Mouse (Mus musculus) activated CD4-positive, CD25-positive, alpha-beta regulatory T cell, adult 9 weeks (primary cell): ENCODE results near the gene Pmepa1. TPM values are rescaled to one million over a fixed set of nuclear protein-coding genes. Genes with fewer than 3 reads are reported as not detected.

ENCODE experiments used
- polyA plus RNA-seq: library from polyadenylated mRNA; unstranded; fragments of 100-300 nt; shearing (Covaris generic); gene quantifications from one replicate; pipeline ENCODE4 v1.2.1, GENCODE M21; 2017

Gene Pmepa1
- 3.4 TPM for polyA plus RNA-seq

DNA sequence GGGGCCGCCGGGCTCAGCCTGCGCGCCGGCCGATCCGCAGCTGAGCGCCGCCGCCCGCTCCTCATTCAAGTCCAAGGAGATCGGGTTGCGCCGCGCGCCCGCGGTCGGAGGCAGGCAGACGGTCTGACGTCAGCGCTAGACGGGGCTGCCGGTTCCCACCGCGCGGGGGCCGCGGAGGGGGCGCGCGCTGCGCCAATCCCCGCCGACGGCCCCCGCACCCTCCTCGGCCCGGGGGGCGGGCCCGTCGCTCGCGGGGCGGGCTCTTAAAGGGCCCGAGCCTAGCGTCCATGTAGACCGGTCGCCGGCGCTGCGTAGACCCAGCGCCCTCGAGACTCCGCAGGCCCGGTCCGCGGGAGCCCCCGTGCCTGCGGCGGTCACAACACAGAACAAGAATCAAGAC is at the start of gene Pmepa1:
TSS of gene Pmepa1 (minus strand) at position 125 of the 400 bp plus-strand sequence.

DNA sequence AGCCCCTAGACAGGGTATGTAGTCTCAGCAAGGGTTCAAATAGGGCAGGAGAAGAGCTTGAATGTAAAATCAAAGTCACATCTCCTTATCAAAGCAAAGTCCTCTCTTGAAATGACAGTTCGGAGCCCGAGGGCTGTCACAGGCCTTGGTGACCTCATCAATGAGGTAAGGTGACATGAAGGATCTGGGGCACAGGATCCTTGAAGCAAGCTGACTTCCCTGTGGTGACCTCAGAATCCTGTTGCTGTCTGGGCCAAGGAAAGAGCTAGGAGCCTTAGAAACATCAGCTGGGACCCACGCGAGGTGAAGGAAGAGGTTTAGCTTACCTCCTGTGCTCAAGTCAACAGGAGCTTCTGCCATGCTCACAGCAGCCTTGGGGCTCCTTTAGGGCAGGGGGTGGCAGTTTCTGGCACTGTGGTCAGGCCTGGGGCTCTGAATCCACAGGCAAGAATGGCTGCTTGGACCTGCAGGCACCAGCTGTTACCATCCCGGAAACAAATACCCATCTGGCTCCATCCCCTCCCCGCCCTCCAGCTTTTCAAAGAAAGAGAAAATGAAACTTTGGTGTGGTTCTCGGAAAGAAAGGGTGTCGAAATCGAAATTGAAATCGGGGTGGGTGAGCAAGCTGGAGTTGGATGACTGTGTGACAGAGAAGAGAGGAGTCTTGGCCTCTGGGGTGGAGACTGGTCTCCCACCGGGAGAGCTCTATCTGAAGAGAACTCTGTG is 57.8 kb downstream of the Pmepa1 start, which contains the start of gene Zbp1:
TSS of gene Zbp1 (minus strand) at position 508 of the 726 bp plus-strand sequence.

Other genes with a start within 250 kb of the Pmepa1 start
- gene Ctcfl, start 157.0 kb downstream of the Pmepa1 start, polyA plus RNA-seq, result not detected
- gene Pck1, start 123.5 kb downstream of the Pmepa1 start, polyA plus RNA-seq, result not detected
- 224 TPM for gene Zbp1, start 57.6 kb downstream of the Pmepa1 start, polyA plus RNA-seq
- gene 1700021F07Rik, start 246.1 kb upstream of the Pmepa1 start, polyA plus RNA-seq, result not detected